Mouse (Mus musculus) megakaryocyte-erythroid progenitor cell, adult 5 weeks (primary cell): ENCODE results near the gene Npvf. TPM values are rescaled to one million over a fixed set of nuclear protein-coding genes. Genes with fewer than 3 reads are reported as not detected.

ENCODE experiments used
- polyA plus RNA-seq: library from polyadenylated mRNA; stranded (reverse); fragments of >175 nt; gene quantifications from 2 replicates; pipeline ENCODE4 v1.2.3, GENCODE M21; 2012

The Npvf gene
- not detected in 2 replicates for polyA plus RNA-seq

GRCm38 (mm10) chr6:50654356-50654755, at the start of gene Npvf:
Gene Npvf, minus strand, starts transcription at chr6:50654439.

Other genes with a start within 250 kb of the Npvf start
- 6.9 and 7.8 TPM in 2 replicates for gene Osbpl3, start 198.2 kb downstream of the Npvf start, polyA plus RNA-seq
- 10.5 and 13.0 TPM in 2 replicates for gene Cycs, start 87.9 kb downstream of the Npvf start, polyA plus RNA-seq
- gene 4921507P07Rik, start 57.8 kb downstream of the Npvf start, polyA plus RNA-seq, result 0.32 and 0.43 TPM in 2 replicates